Mouse (Mus musculus): ENCODE measurements around the gene Nt5dc3. TPM values are rescaled to one million over a fixed set of nuclear protein-coding genes. Genes with fewer than 3 reads are reported as not detected.

Gene Nt5dc3
- polyA plus RNA-seq, 1 experiment = 4.9 TPM

DNA sequence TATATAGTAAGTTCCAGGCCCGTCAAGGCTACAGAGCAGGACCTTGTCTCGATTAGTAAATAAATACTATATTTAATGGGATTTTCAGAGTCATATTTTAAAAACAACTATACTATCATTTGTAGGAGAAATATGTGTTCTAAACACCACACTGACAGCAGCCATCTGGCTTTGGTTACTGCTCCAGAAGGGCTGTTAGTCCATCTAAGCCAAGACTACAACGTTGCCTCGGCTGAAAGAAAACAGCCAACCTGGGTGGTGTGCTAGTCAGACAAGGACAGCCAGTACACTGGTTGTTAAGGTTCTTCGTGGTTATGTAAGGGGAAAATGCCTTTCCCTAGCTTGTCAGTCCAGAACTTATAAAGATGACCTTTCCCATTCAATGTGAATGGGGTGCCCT lies 63.9 kb downstream of the Nt5dc3 start:
- DNase-seq (ENCODE audit: low read depth in 1 of 2, low spot score in 2 of 2) = no peak
- TF ChIP-seq POLR2A (IDR thresholded peaks at IDR 0.05; ENCODE audit: low read depth, low read length) (no peak), CTCF (IDR thresholded peaks at IDR 0.05; ENCODE audit: extremely low read depth, insufficient read depth, insufficient read length, insufficient replicate concordance) (no peak)
- WGBS = 87% methylated on average over 5 of the region's 5 CpGs

DNA sequence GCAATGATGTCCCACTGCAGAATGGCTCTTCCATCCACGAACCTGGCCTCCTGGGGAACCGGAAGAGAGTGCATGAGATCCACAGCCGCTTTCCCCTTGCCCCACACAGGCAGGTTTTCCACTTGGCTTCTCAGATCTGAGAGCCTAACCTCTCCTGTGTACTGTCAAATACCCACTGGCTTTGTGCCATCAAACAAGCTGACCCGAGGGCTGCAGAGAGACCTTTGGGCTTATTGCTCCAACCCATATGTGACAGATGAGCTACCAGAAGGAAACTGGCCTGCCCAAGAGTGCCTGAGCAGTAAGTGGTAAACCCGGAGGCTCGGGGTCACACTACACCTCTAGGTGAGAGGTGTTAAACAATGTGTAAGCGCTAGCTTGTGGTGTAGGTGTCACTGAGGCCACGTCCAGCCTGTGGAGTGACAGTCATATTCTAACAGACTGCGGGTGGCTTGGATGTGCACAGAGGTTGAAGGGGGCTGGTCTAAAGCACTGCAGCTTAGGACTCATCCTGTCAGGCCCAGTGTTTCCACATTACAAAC lies 68.2 kb downstream of the Nt5dc3 start:
- H3K36me3 ChIP-seq (ENCODE audit: control insufficient read depth, insufficient read depth, low read length) = no peaks in the 10 kb centered on the region
- no peaks in the 10 kb centered on the region for H3K27me3 ChIP-seq (ENCODE audit: control insufficient read depth, insufficient read depth, low read length)
- WGBS = 89% methylated on average over 9 of the region's 9 CpGs
- no peak for TF ChIP-seq POLR2A (IDR thresholded peaks at IDR 0.05; ENCODE audit: low read depth, low read length)
- TF ChIP-seq CTCF (IDR thresholded peaks at IDR 0.05; ENCODE audit: extremely low read depth, insufficient read depth, insufficient read length, insufficient replicate concordance) = no peak
- H3K4me3 ChIP-seq (ENCODE audit: extremely low read depth, insufficient read depth, insufficient read length) = no peak overlapping the region
- H3K27ac ChIP-seq (ENCODE audit: insufficient read depth, low read length) = no peak overlapping the region
- H3K4me1 ChIP-seq (ENCODE audit: control insufficient read depth, insufficient read depth, insufficient read length) = no peaks in the 10 kb centered on the region
- DNase-seq (ENCODE audit: low read depth in 1 of 2, low spot score in 2 of 2) = no peak

More for the DNA sequence above, 63.9 kb downstream of the Nt5dc3 start:
- H3K27me3 ChIP-seq (ENCODE audit: control insufficient read depth, insufficient read depth, low read length) = no peaks in the 10 kb centered on the region
- no peak overlapping the region for H3K27ac ChIP-seq (ENCODE audit: insufficient read depth, low read length)
- 0 out of 2 replicates have a peak, but pooled peaks cover 2% of the 10 kb centered on the region for H3K36me3 ChIP-seq (ENCODE audit: control insufficient read depth, insufficient read depth, low read length)
- H3K4me3 ChIP-seq (ENCODE audit: extremely low read depth, insufficient read depth, insufficient read length) = no peak overlapping the region
- H3K4me1 ChIP-seq (ENCODE audit: control insufficient read depth, insufficient read depth, insufficient read length) = no peaks in the 10 kb centered on the region

DNA sequence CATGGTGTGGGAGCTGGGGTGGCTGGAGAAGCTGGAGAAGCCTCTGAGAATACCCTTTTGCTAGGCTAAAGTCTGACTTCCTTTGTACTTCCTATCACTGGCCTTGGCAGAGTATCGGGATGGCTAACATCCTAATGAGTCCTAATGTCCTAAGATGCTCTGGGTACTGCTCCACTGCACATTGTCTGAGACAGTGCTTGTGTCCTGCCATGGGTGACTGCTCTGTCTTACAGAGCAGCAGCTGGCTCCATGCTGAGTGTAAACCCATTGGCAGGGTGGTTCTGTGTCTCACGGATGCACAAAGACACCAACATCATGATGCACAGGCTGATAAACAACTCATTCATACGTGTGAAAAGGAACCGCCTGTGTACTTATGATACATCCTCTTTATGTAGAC lies 70.3 kb downstream of the Nt5dc3 start:
- DNase-seq (ENCODE audit: low read depth in 1 of 2, low spot score in 2 of 2) = no peak
- Histone ChIP-seq H3K36me3 (ENCODE audit: control insufficient read depth, insufficient read depth, low read length) (no peaks in the 10 kb centered on the region), H3K27me3 (ENCODE audit: control insufficient read depth, insufficient read depth, low read length) (no peaks in the 10 kb centered on the region), H3K4me3 (ENCODE audit: extremely low read depth, insufficient read depth, insufficient read length) (no peak overlapping the region), H3K27ac (ENCODE audit: insufficient read depth, low read length) (no peak overlapping the region), H3K4me1 (ENCODE audit: control insufficient read depth, insufficient read depth, insufficient read length) (no peaks in the 10 kb centered on the region)
- 81% methylated on average over 4 of the region's 4 CpGs for WGBS
- TF ChIP-seq POLR2A (IDR thresholded peaks at IDR 0.05; ENCODE audit: low read depth, low read length) = no peak
- TF ChIP-seq CTCF (IDR thresholded peaks at IDR 0.05; ENCODE audit: extremely low read depth, insufficient read depth, insufficient read length, insufficient replicate concordance) = no peak

DNA sequence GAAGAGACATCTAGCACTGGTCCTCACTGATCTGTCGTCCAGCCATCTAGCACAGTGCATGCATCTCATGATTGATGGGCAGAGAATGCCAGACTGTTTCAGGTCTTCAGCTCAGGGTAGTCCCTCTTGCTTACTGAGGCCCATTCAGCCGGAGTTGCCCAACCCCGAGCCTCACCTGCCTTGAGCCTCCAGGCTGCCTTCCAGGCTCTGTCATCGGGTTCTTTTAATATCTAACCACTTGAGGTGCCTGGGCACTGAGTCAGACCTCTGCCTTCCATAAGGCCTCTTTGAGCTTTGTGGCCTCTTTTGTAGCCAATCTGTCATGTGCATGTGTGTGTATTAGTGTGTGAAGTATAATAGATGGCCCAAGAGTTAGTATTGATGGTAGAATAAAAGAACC lies 70.7 kb downstream of the Nt5dc3 start:
- no peaks in the 10 kb centered on the region for H3K27me3 ChIP-seq (ENCODE audit: control insufficient read depth, insufficient read depth, low read length)
- DNase-seq (ENCODE audit: low read depth in 1 of 2, low spot score in 2 of 2) = no peak
- no peak for TF ChIP-seq POLR2A (IDR thresholded peaks at IDR 0.05; ENCODE audit: low read depth, low read length)
- no peak for TF ChIP-seq CTCF (IDR thresholded peaks at IDR 0.05; ENCODE audit: extremely low read depth, insufficient read depth, insufficient read length, insufficient replicate concordance)
- H3K27ac ChIP-seq (ENCODE audit: insufficient read depth, low read length) = no peak overlapping the region
- no peaks in the 10 kb centered on the region for H3K36me3 ChIP-seq (ENCODE audit: control insufficient read depth, insufficient read depth, low read length)
- 88% methylated on average over 4 of the region's 4 CpGs for WGBS
- no peak overlapping the region for H3K4me3 ChIP-seq (ENCODE audit: extremely low read depth, insufficient read depth, insufficient read length)
- H3K4me1 ChIP-seq (ENCODE audit: control insufficient read depth, insufficient read depth, insufficient read length) = no peaks in the 10 kb centered on the region

DNA sequence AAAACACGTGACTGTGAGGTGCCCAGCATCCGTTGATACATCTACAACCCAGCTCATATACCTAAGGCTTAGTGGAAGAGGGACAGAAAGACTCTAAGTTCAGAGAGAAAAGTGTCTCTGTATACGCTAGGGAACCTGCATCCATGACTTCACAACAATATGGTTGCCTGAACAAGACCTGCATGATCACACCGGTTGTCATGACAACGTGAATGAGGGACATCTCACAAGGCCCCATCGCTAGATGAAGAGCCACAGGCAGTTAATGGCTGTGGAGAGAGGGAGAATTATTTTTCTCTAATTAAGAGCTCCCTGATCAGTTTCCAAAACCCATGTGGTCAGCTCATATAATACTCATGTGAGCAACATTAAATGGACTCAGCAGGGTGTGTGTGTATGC lies 73.4 kb downstream of the Nt5dc3 start:
- H3K4me1 ChIP-seq (ENCODE audit: control insufficient read depth, insufficient read depth, insufficient read length) = no peaks in the 10 kb centered on the region
- TF ChIP-seq CTCF (IDR thresholded peaks at IDR 0.05; ENCODE audit: extremely low read depth, insufficient read depth, insufficient read length, insufficient replicate concordance) (no peak), POLR2A (IDR thresholded peaks at IDR 0.05; ENCODE audit: low read depth, low read length) (no peak)
- DNase-seq (ENCODE audit: low read depth in 1 of 2, low spot score in 2 of 2) = no peak
- H3K36me3 ChIP-seq (ENCODE audit: control insufficient read depth, insufficient read depth, low read length) = no peaks in the 10 kb centered on the region
- WGBS = 88% methylated on average over 6 of the region's 6 CpGs
- no peak overlapping the region for H3K27ac ChIP-seq (ENCODE audit: insufficient read depth, low read length)
- H3K4me3 ChIP-seq (ENCODE audit: extremely low read depth, insufficient read depth, insufficient read length) = no peak overlapping the region
- no peaks in the 10 kb centered on the region for H3K27me3 ChIP-seq (ENCODE audit: control insufficient read depth, insufficient read depth, low read length)

DNA sequence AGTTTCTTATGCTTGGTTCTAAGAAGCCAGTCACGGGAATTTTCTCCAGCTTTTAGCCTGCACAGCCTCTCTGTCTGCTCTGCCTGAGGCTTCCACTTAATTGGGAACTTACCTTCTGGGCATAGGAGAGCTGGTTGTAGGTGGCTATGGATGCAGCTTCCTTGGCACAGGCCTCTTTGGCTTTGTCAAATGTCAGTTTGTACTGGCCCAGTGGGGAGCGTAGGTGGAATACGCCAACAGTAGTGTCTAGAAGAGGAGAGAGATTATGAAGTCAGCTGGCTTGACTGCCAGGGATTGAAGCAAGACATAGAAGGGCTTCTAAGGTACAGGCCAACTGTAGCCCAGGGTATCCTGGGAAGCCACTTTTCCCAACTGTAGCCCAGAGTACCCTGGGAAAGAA lies 74.6 kb downstream of the Nt5dc3 start:
- no peaks in the 10 kb centered on the region for H3K36me3 ChIP-seq (ENCODE audit: control insufficient read depth, insufficient read depth, low read length)
- TF ChIP-seq CTCF (IDR thresholded peaks at IDR 0.05; ENCODE audit: extremely low read depth, insufficient read depth, insufficient read length, insufficient replicate concordance) (no peak), POLR2A (IDR thresholded peaks at IDR 0.05; ENCODE audit: low read depth, low read length) (no peak)
- no peak for DNase-seq (ENCODE audit: low read depth in 1 of 2, low spot score in 2 of 2)
- 88% methylated on average over 3 of the region's 3 CpGs for WGBS
- no peaks in the 10 kb centered on the region for H3K27me3 ChIP-seq (ENCODE audit: control insufficient read depth, insufficient read depth, low read length)
- H3K4me3 ChIP-seq (ENCODE audit: extremely low read depth, insufficient read depth, insufficient read length) = no peak overlapping the region
- no peaks in the 10 kb centered on the region for H3K4me1 ChIP-seq (ENCODE audit: control insufficient read depth, insufficient read depth, insufficient read length)
- no peak overlapping the region for H3K27ac ChIP-seq (ENCODE audit: insufficient read depth, low read length)

DNA sequence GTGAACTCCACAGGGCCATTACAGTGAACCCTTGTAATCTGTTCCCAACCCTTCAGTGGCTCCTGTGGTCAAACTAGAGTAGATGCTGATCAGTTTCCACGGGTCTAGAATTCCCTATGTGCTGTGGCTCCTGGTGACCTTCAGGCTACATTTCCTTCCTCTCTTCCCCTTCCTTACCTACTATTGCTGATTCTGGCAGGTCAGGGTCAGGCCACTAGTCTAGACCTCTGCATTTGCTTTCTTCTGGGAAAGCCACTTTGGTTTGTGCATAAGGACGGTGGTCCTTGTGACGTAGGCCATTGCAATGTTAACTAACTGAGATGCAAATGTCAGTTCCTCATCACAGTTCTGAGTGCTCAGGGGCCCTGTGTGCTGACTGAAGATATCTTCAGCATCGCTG lies 81.6 kb downstream of the Nt5dc3 start:
- Histone ChIP-seq H3K4me3 (ENCODE audit: extremely low read depth, insufficient read depth, insufficient read length) (no peak overlapping the region), H3K36me3 (ENCODE audit: control insufficient read depth, insufficient read depth, low read length) (no peaks in the 10 kb centered on the region), H3K4me1 (ENCODE audit: control insufficient read depth, insufficient read depth, insufficient read length) (no peaks in the 10 kb centered on the region), H3K27ac (ENCODE audit: insufficient read depth, low read length) (no peak overlapping the region), H3K27me3 (ENCODE audit: control insufficient read depth, insufficient read depth, low read length) (no peaks in the 10 kb centered on the region)
- 75% methylated on average over 4 of the region's 4 CpGs for WGBS
- no peak for DNase-seq (ENCODE audit: low read depth in 1 of 2, low spot score in 2 of 2)
- no peak for TF ChIP-seq POLR2A (IDR thresholded peaks at IDR 0.05; ENCODE audit: low read depth, low read length)
- no peak for TF ChIP-seq CTCF (IDR thresholded peaks at IDR 0.05; ENCODE audit: extremely low read depth, insufficient read depth, insufficient read length, insufficient replicate concordance)
